Mouse (Mus musculus) embryonic facial prominence, embryonic 11.5 days (tissue): ENCODE results near the gene Rgs10. TPM values are rescaled to one million over a fixed set of nuclear protein-coding genes. Genes with fewer than 3 reads are reported as not detected.

ENCODE experiments used
- ATAC-seq: fragments of 200-750 bp; cut with Nextera tagmentation; replicated peaks from 2 replicates; pipeline ENCODE4 v1.8.0; 2017; ENCODE audit warnings: low read depth; ENCODE audit not compliant: insufficient number of reproducible peaks, low FRiP score, low TSS enrichment
- DNase-seq: peaks from one replicate; pipeline ENCODE4 v3.0.0-alpha.2; 2015; ENCODE audit warnings: low spot score
- H3K27ac ChIP-seq: fragments of 300-500 bp; sonication (generic); replicated peaks from 2 replicates; pipeline ENCODE4 v1.5.1; 2014; ENCODE audit warnings: mild to moderate bottlenecking, low read depth, low read length, control low read depth
- H3K27me3 ChIP-seq: fragments of 300-500 bp; sonication (generic); 2 replicates; pipeline ENCODE4 v1.6.1; 2014; ENCODE audit warnings: mild to moderate bottlenecking, low read length, moderate library complexity, mixed read lengths; ENCODE audit not compliant: control insufficient read depth, insufficient read depth
- H3K36me3 ChIP-seq: fragments of 300-500 bp; sonication (generic); replicated peaks from 2 replicates; pipeline ENCODE4 v1.6.1; 2014; ENCODE audit warnings: low read depth, mild to moderate bottlenecking, low read length, moderate library complexity, mixed read lengths; ENCODE audit not compliant: control insufficient read depth, insufficient read depth
- H3K4me1 ChIP-seq: fragments of 300-500 bp; sonication (generic); 2 replicates; pipeline ENCODE4 v1.6.1; 2014; ENCODE audit warnings: low read length, mixed read lengths; ENCODE audit not compliant: control insufficient read depth, insufficient read depth
- H3K4me2 ChIP-seq: fragments of 300-500 bp; sonication (generic); 2 replicates; pipeline ENCODE4 v1.6.1; 2014; ENCODE audit warnings: low read depth, mild to moderate bottlenecking, control low read depth, low read length, moderate library complexity
- H3K4me3 ChIP-seq: fragments of 300-500 bp; sonication (generic); 2 replicates; pipeline ENCODE4 v1.5.1; 2014; ENCODE audit warnings: low read depth, low read length, control low read depth
- H3K9ac ChIP-seq: fragments of 300-500 bp; sonication (generic); replicated peaks from 2 replicates; pipeline ENCODE4 v1.6.1; 2014; ENCODE audit warnings: mild to moderate bottlenecking, control low read depth, low read length
- H3K9me3 ChIP-seq: fragments of 300-500 bp; sonication (generic); replicated peaks from 2 replicates; pipeline ENCODE4 v1.6.1; 2016; ENCODE audit warnings: mild to moderate bottlenecking, low read length, inconsistent platforms, mixed read lengths; ENCODE audit not compliant: control insufficient read depth
- WGBS: fragments of 180-500 bp; shearing (Covaris S2); extraction: QIAGEN DNeasy Blood & Tissue Kit; methylation state at CpG from one replicate; pipeline ENCODE4 v1.1.7; 2014; 5-methylcytosine and 5-hydroxymethylcytosine counted together
- polyA plus RNA-seq: library from polyadenylated mRNA; unstranded; fragments of >200 nt; fragmentation: Nextera tagmentation; extraction: Ambion mirVana; gene quantifications from 2 replicates; pipeline ENCODE4 v1.2.1, GENCODE M21; 2014

Rgs10 gene
- polyA plus RNA-seq, 1 experiment from 2014 or later: 16.7 TPM

GRCm38 (mm10) chr7:128324977-128325376 is 93.6 kb downstream of the Rgs10 start:
- Histone ChIP-seq H3K4me2 (no peak overlapping the region), H3K27me3 (no peaks in the 10 kb centered on the region), H3K9me3 (no peaks in the 10 kb centered on the region), H3K4me1 (no peaks in the 10 kb centered on the region), H3K9ac (no peak overlapping the region), H3K27ac (no peak overlapping the region), H3K36me3 (no peaks in the 10 kb centered on the region), H3K4me3 (no peak overlapping the region)
- ATAC-seq: no peak
- no peak for DNase-seq
- WGBS: 100% methylated on average over 1 of the region's 1 CpGs

Other genes with a start within 250 kb of the Rgs10 start
- gene Cox6a2, start 212.4 kb downstream of the Rgs10 start, polyA plus RNA-seq: 0.56 and 2.2 TPM in 2 replicates
- gene Armc5, start 181.4 kb downstream of the Rgs10 start, polyA plus RNA-seq: 6.6 and 6.8 TPM in 2 replicates
- gene 9130023H24Rik, start 180.7 kb downstream of the Rgs10 start, polyA plus RNA-seq: 10.9 and 13.1 TPM in 2 replicates
- gene Tgfb1i1, start 171.9 kb downstream of the Rgs10 start, polyA plus RNA-seq: 18.5 and 26.2 TPM in 2 replicates
- gene Slc5a2, start 153.1 kb downstream of the Rgs10 start, polyA plus RNA-seq: 0.27 TPM in 1 of 2 replicates, not detected in the other
- gene BC017158, start 120.6 kb downstream of the Rgs10 start, polyA plus RNA-seq: 19.4 and 20.1 TPM in 2 replicates
- 41.6 and 43.0 TPM in 2 replicates for gene Tial1, start 43.0 kb upstream of the Rgs10 start, polyA plus RNA-seq
- 6.7 and 7.6 TPM in 2 replicates for gene Bag3, start 104.9 kb upstream of the Rgs10 start, polyA plus RNA-seq
- 49.7 and 51.1 TPM in 2 replicates for gene Inpp5f, start 192.6 kb upstream of the Rgs10 start, polyA plus RNA-seq